Mouse (Mus musculus) right cerebral cortex, adult 18-20 months (tissue): ENCODE measurements around the gene Mmp27.

Experiments used
- DNase-seq: peaks from one replicate; pipeline ENCODE4 v3.0.0; 2022; ENCODE audit warnings: mixed read lengths

The Mmp27 gene

GRCm38 (mm10) chr9:7604005-7604404 lies 32.8 kb downstream of the Mmp27 start:
- no peak for DNase-seq

DNA sequence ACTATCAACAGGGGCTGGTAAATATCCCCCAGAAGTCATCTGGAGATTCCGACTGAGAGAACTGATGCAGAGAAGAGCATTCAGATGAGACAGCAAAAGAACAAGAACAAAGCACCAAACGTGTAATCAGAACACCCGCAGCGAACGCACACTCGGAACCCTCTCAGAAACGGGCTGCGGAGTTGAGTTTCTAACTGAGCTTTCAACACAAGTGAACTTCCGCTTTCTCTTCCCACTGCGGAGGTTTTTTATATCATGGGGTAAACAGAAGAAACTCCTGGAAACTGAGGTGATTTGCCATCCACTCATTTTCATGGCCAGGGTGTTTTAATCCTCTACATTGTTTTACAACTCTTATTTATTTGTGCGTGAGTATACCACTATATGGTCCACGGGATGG lies 34.4 kb downstream of the Mmp27 start:
- no peak for DNase-seq

DNA sequence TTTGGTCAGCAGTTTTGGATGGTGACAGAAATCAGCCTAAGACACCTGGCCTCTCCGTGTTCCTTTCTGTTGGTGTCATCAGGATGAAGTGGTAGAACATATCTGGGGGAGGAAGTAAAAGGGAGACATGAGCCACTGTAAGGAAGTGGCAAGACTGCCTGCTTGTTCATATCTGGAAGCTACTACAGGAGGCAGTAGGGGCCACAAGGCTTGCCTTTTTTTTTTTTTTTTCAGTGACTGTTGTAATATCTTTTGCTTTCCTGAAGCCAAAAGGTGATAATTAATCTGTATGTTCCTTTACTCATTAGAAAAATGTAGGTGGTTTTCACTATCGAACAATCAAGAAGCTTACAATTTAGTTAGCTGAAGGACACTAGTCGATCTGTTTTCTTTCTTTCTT lies 51.4 kb downstream of the Mmp27 start:
- no peak for DNase-seq

DNA sequence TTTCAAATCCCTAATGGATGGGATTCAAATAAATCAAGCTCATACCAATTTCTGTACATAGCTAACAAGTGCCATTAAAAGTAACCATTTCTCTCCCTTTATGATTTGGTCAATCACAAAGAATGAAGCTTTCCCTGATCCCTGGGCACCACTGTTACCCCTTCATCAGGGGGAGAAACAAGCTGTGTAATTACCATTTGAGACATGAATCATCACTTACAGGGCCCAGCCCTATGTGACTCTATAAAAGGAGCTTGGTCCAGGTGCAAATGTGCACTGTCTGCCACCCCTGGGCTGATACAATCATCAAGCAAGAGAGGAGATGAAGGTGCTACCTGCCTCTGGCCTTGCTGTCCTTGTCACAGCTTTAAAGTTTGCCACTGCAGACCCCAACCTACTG lies 56.7 kb downstream of the Mmp27 start, which contains the start of gene Mmp20:
Gene Mmp20, plus strand, starts transcription at position 301 of the 400 bp plus-strand sequence.
- DNase-seq: no peak
